Mouse (Mus musculus): ENCODE measurements around the gene Spata1.
A peak's percentile ranks its signal among the peaks of the same experiment; 100 is the strongest.

The Spata1 gene

DNA sequence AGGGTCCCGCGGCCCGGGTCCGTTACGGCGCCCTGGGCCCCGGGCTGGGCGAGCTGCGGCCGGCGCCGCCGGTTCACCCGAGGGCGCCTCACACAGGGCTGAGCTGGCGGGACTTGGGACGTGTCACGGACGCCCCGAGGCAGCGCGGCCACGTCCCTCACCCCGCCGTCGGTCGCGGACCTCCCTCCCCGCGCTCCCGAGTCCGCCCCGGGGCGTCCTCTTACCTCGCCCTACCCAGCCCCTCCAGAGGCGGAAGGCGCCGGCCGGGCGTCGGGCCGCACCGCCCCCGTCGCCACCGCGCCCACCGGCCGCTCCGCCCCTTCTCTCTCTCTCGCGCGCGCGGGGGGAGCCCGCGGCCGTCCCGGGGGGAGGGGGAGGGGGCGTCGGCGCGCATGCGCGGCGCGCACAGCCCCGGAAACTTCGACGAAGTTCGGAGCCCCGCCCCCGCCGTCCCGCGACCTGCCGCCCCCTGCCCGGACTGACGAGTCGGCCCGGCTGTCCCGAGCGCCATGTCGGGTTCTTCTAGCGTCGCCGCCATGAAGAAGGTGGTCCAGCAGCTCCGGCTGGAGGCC, at the start of gene Spata1, which contains the start of gene Gng5:
Gene Spata1, minus strand, starts transcription at position 323 of the 572 bp plus-strand sequence.
Gene Gng5, plus strand, starts transcription at position 377 of the 572 bp plus-strand sequence.
- no peak for DNase-seq (ENCODE audit: low read depth, low spot score)

DNA sequence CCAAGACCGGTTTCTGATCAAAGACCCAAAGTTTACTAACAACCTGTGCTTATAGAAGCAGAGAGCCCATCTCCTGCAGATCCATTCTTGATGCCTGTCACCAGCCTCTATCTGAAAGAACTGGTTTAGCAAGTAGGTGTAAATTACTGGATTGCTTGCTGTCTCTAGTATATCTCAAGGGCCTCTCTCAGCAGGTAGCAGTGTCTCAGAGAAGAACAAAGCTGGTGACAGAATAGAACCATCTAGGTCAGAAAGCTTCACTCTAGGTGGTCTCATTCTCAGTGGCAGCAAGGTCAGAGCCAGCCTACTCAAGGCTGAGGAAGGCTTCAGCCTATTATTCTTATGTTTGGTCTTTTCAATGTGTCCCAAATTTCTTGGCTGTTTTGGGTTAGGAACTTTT, 44.1 kb upstream of the Spata1 start:
- no peak for DNase-seq (ENCODE audit: low read depth, low spot score)

DNA sequence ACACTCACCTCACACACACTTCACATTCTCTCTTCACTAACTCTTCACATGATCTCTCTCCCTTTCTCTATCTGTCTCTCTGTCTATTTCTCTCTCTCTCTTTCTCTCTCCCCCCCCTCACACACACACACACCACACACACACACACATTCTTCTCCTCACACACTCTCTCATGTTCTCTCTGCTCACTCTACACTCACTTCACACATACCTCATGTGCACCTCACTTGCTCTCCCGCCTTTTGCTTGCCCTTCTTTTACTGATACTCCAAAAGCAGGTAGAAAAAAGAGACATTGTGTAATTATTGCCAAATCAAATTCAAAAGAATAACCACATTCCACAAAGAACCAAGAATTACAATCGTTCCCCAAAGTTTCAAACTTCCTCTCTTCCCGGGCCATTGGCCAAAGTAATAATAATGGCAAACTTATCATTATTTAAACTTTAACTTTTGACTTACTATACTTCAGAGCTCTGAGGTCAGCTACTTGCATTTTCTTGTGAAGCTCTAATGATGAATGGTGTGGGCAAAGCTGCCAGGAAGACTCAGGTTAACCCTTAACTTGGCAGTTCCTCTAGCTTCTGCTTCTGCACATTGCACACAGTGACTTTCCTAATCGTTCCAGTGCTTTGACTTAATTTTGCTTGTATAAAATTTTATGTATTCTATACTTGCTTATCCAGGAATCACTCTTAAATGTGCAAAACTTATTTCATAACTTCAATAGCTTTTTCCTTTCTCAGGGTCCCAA, 41.1 kb upstream of the Spata1 start:
- DNase-seq (ENCODE audit: low read depth, low spot score) = no peak

DNA sequence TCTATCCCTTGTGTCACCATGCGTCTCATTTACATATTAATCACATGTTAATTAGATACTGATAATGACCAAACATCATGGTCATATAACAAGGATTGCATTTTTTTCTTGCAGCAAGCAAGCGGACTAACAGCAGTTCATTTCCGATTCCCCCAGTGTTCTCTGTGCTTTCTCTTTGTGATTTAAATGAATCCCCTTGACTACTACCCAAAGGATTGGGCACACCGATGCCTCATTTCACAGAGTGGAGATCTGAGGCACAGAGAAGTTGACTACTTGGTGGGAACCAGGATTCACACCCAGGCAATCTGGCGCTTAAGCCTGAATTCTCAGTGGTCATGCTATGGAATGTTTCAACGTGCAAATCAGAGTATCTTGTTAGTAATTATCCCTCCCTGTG, 35.4 kb upstream of the Spata1 start:
- DNase-seq (ENCODE audit: low read depth, low spot score) = no peak

DNA sequence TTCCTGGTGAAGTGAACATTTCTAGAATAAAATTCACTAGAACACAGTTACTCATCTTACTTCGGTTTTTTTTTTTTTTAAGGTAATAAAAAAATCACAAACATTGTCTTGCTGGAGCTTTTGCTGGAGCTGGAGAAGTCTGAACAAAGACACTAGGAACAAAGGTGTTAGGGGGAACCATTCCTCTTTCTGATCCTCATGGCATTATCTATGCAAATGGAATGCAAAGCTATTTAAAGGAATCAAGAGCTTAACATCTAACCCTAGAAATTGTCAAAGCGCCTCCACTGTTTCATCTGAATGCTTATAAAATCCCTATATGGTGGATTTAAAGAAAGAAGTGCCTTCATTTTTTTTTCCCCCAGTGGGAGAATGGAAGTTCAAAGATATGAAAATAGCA, 28.8 kb upstream of the Spata1 start:
- no peak for DNase-seq (ENCODE audit: low read depth, low spot score)

DNA sequence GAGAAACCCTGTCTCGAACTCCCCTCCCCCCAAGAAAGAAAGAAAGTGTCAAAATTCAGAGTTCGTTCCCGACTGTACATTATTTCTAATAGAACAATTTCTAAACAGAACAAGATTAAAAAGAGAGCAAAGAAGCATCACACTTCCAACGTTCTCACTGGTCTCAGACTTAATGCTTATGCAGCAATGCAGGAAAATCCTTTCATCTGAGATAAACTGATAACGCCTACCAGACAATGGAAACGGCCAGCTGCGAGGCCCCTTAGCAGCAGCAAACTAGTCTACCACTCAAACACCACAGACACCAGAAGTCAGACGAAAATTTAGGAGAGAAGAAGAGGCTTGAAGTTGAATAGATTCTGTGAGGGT, 22.1 kb upstream of the Spata1 start:
- DNase-seq (ENCODE audit: low read depth, low spot score) = no peak

DNA sequence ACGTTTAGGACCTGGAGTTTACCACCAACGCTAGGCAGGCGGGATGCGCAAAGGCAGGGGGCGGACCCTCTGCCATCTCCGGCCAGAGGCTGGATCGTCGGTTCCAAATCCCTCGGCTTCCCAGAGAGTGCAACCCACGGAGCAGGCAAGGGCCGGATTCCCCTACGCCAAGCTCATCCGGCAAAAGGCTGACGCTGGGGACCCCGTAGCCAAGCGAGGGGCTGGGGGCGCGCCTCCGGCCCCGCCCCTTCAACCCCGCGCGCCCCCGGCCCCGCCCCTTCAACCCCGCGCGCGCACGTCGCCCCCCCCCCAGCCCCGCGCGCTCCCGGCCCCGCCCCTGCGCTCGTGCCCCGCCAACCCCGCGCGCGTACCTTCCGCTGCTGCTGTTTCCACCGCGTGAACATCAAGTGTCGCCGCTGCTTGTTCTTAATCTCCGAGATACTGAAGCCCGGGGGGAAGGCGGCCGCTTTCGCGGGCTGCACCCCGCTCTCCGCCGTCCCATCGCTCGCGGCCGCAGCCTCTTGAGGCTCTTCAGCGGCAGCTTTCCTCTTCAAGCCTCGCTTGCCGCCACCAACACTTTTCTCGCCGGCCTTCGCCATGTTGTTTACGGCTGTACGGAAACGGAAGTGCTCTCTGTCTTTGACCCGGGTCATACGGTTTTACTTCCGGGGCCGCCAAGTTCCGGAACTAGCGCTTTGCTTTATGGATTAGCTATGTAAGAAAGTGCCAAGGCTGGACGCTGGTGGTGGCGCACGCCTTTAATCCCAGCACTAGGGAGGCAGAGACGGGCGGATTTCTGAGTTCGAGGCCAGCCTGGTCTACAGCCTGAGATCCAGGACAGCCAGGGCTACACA, 21.5 kb upstream of the Spata1 start, which contains the start of gene Rpf1:
Gene Rpf1, minus strand, starts transcription at position 632 of the 854 bp plus-strand sequence.
- DNase-seq (ENCODE audit: low read depth, low spot score) = peak; percentile 88

DNA sequence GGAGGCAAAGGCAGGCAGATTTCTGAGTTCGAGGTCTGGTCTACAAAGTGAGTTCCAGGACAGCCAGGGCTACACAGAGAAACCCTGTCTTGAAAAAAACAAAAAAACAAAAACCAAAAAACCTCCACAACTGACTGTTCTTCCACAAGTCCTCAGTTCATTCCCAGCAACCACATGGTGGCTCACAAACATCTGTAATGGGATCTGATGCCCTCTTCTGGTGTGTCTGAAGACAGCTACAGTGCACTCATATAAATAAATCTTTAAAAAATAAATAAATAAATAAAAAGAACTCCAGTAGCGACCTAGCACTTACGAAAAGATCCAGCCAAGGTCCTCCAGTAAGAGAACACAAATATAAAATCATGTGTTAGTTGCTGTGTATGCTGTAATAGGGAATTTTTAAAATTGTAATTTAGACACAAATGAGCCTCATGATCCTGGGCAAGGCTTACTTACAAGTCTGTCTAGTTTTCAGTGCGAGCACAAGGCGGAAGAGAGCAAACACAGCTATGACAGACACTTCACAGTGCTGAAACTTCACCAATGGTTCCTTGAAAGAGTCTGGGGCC, 20.8 kb upstream of the Spata1 start:
- no peak for DNase-seq (ENCODE audit: low read depth, low spot score)

DNA sequence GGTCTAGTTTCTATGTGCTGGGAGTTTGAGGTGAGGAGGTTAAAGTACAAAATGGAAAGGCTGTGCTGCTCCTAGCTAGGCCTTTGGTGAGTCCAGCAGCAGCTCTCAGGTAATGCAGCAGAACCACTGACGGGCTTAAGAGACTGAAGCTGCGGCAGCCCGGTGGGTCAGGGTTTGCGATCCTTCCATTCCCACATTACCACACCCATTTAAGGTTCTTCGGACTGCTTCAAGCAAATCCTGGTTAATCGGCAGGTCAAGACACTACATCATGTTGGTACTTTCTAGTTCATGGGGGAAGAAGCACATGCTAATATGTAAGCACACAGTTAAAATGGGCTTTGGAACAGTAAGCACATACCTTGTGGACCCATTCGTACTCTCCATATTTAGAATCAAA, 7.2 kb upstream of the Spata1 start:
- DNase-seq (ENCODE audit: low read depth, low spot score) = no peak

DNA sequence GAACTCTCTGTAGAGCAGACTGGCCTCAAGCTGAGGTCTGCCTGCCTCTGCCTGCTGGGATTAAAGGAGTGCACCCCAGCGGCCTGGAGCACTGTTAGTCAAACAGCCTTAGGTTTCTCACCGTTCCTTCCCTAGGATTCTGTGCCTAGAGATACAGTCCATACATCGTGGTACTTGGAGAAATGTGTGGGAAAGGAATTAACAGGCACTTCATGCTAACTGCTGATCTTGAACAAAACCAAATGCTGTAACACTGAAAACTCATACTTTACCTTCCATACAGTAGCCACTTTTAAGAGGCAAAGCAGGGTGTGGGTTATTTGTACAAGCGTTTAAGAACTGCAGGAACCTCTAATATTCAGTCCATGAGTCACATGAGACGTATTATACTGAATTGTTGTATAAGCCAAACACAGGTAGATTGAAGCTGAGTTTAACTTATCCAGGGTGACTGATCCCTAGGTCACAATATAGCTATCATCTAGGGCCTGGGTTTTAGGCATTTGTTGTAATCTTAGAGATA, 2.1 kb upstream of the Spata1 start:
- DNase-seq (ENCODE audit: low read depth, low spot score) = no peak

DNA sequence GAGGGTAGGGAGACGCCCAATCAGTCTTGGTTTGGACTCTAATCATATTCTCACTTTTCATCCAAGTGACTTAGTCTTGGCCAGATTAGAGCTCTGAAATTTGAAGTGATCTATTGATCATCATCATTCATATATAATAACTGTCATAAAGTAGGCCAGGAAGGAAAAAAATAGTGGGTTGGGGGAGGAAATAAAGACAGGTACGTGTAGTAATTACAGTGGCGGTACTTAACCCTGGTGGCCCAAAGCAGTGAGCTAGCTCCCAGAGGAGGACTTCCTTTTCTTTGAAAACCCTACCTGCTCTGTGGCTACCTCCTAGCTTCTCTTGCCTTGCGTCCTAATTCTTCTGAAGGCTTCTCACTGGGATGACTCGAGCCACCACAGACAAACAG, 1.3 kb upstream of the Spata1 start:
- DNase-seq (ENCODE audit: low read depth, low spot score) = no peak

DNA sequence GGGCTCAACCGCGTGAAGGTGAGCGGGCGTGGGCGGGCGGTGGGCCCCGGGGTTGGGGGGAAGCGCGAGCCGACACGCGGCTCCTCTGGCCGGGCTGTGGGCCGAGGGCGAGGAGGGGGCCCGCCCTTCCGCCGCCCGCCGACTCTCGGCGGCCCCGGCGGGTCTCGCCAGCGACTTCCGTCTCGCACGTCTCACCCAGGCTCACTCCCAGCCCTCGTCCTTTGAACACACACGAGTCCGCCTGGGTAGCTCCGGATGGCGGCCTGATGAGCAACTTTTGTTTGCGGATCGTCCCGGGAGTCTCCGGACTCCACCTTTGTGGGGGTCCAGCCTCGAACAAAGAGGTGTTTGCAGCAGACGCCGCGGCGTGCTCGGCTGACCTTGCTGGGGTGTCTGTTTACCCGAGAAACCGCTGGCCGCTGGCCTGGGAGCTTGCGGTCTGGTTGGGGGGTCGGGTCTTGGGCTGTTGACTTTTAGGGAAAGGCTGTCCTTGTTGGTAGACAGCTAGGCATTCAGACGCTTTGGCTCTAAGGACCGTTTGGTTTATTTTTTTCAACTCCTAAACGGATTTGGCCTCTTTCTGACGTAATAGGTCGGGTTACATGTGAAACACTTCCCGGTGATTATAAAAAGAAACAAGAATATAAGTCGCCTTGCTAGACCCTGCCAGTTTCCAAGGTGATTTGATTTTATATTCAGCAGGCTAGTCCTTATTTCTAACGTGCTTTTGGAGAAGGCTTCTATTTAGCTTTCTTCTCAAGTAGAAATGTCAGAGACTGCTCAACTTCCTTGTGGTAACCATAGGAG, 653 bp upstream of the Spata1 start:
- DNase-seq (ENCODE audit: low read depth, low spot score) = no peak

DNA sequence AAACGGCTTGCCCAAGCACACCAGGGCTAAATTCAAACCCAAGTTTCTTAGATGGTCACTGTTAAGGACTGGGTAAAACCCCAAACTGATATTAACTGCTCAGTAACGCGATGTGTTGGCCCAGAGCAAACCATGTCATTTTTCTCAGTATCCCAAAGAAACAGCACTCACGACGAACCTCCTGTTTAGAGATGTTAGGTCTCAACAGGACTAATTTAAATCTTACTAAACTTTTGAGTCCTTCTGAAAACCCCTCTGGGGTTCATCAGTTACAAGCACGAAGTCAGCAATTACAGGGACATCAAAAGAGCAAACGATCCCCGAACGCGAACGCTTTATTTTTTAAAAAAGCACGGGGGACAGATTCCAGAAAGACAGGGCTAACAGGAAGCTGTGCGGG, 564 bp downstream of the Spata1 start:
- no peak for DNase-seq (ENCODE audit: low read depth, low spot score)

DNA sequence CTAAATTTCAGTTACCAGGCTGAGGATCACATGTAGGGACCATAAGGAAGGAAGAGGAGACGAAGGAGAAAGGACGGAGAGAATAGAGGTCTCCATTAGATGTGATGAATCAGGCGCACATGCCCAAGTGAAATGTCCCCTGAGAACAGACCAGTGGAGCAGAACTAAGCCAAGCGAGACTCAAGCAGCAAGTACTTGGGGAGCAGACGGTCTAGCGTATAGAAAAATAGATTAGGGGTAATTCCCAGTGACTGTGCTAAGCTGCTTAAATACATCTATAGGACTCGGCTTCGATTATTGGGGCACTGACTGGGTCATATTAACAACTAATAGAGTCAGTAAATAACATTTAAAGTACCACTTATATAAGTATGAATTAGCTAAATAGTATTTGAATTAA, 4.6 kb downstream of the Spata1 start:
- no peak for DNase-seq (ENCODE audit: low read depth, low spot score)

DNA sequence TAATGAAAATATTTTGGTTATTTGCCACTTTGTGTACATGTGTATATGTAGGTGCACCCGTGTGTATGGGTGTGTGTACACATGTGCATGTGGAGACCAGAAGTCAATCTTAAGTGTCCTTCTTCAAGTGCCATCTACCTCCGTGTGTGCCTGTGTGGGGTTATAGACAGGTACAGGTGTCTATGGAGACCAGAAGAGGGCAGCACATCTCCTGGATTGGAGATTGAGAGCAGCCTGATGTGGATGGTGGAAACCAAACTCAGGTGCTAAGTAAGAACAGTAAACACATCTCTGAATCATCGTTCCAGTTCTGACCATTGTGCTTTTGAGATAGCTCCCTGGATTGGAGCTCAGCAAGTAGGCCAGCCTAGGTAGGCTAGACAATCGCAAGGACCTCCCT, 13.1 kb downstream of the Spata1 start:
- DNase-seq (ENCODE audit: low read depth, low spot score) = no peak

DNA sequence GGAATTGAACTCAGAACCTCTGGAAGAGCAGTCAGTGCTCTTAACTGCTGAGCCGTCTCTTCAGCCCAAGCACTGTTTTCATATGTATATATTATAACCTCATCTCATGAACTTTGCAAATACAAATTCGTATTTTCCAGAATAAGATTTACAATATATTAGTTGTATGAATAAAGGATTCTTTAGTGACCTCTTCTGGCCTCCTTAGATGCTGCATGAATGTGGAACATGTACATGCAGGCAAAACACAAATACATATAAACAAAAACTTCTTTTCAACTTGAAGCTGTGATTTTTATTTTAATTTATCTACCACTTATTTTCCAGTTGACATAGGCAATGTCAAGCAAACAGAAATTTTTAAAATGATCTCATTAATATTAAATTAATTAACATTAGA, 17.5 kb downstream of the Spata1 start:
- no peak for DNase-seq (ENCODE audit: low read depth, low spot score)

DNA sequence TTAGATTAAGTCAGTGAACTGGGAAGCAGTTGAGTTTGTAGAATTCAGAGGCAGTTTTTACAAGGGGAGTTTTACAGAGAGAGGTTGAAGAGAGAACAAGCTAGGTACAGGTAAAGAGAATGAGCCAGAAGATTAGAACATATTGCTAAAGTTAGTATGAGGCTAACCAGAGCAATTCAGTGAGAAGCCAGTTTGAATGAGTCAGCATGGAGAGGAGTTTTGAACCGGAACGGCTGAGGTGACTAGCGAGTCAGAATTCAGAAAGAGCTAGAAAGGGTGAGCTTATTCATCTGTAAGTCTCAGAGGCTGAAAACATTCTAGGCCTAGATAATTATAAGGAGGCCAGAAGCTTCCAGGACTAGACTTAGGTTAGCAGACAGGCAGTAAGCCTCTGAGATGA, 25.1 kb downstream of the Spata1 start:
- no peak for DNase-seq (ENCODE audit: low read depth, low spot score)

DNA sequence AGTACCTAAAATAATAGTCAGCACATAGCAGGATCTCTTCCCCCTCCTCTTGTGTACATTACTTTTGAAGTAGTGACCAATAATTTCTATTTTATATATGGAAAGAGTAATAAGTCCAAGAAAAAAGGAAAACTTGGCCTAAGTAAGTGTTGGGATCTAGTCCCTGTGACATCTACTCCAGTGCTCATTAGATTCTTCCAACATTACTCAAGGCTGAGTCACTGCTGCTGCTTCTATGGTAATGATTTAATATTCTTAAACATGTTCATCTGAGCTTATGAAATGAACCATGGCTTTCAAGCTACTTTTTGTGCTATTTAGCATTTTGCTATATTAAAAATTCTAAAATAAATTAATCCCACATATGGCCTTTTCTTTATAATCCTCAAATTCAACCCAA, 25.8 kb downstream of the Spata1 start:
- no peak for DNase-seq (ENCODE audit: low read depth, low spot score)

DNA sequence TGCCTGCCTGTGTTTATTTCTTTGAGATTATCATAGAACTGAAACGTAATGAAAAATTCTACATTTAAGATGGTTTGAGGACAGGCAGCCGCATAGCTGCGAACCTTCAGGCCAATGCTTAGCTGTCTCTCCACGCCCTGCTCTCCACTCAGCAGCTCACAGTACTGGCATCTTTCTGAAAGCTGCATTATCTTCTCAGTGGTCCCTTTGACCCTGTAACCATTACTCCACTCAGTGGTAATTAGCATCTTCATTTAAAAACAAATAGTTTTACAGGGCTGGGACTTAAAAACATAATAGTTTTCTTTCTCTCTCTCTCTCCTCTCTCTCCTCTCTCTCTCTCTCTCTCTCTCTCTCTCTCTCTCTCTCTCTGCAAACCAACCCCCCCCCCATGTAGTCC, 26.9 kb downstream of the Spata1 start:
- DNase-seq (ENCODE audit: low read depth, low spot score) = no peak

DNA sequence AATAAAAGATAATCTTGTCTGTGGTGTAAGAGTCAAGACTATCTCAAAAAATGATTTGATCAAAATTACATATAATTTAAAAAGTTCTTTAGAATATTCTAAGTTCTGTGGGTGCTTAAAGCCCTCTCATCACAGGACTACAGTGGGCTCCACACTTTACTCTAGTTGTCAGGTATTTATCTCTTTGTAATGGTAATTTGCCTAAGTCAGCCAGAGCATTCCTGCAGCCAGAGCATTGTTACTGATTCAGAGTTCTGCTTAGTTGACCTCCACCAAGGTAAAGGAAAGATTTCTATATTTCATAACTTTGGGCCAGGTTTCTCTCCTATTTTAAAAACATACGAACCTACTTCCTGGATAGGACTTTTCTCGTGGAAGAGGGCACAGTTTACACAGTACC, 30.3 kb downstream of the Spata1 start:
- no peak for DNase-seq (ENCODE audit: low read depth, low spot score)

DNA sequence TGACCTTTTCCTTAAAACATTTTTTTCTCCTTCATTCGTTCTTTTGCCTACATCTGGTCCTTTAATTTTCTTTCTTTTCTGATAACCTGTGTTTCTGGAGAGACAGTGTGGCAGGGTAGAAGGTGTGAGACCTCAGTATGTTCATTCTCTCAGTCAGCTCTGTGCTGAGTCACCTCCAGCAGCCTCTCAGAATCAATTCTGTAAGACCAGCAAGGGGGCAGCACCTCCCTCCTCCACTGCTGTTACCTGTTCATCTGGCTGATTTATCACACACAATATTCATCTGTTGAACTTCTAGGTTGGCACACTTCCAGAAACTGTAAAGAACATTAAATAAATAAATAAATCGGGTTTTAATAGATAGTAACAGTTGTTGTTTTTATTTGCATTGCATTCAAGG, 36.6 kb downstream of the Spata1 start:
- no peak for DNase-seq (ENCODE audit: low read depth, low spot score)

Data from brain, embryonic 18.5 days (tissue).